Mouse (Mus musculus) testis, adult 2 months (tissue): ENCODE measurements around the gene Dpm3.

Experiments used
- CTCF ChIP-seq: fragments of 200-500 bp; IDR thresholded peaks from 2 replicates; pipeline ENCODE4 v1.5.1; 2012; ENCODE audit warnings: low read depth, mild to moderate bottlenecking, inconsistent platforms, low read length, moderate library complexity; ENCODE audit not compliant: control insufficient read depth, insufficient read depth, insufficient replicate concordance
- POLR2A ChIP-seq: fragments of 200-500 bp; IDR thresholded peaks from 2 replicates; pipeline ENCODE4 v1.6.1; 2012; ENCODE audit warnings: low read depth, mild to moderate bottlenecking, inconsistent platforms, low read length, moderate library complexity; ENCODE audit not compliant: control insufficient read depth

GRCm38 (mm10) chr3:89229276-89229675, 29.9 kb upstream of the Dpm3 start:
- TF ChIP-seq CTCF = no peak
- no peak for TF ChIP-seq POLR2A
